Mouse (Mus musculus): ENCODE data around the gene Kat2b.
"Not testable (repeated sequence)": the region's sequence is repeated elsewhere in the genome, so short reads cannot be mapped to it uniquely, and the experiment has no call there.

The Kat2b gene

DNA sequence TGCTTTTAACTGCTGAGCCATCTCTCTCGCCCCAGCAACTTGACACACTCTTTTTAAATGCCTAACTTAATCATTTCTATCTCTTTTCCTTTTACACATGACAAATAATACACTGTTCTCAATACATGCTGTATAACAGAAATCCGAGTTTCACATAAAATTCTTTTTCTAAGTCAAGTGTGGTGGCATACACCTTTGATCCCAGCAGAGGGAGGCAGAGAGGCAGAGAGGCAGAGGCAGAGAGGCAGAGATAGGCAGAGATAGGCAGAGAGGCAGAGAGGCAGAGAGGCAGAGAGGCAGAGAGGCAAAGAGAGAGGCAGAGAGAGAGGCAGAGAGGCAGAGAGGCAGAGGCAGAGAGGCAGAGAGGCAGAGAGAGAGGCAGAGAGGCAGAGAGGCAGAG is 90.7 kb downstream of the Kat2b start:
- in situ Hi-C loops (cut with MboI, MseI): not testable (repeated sequence)

DNA sequence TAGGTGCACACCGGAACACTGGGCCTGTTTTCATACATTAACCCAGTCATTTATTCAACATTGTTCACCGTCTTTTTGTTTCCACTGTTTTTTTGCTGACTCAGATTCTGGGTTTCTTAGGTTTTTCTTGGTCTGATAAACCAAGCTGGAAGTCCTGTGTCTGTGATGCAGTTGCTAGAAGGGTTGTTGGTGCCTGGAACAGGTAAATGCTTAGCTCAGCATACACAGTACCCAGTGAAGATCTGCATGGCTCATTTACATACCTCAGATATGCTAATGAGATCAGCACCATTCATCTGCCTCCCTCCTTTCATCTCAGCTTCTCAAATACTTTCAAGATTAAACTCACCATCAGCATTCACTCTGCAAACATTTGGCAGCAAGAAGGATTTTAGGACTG is 92.0 kb downstream of the Kat2b start:
- in situ Hi-C loops (cut with MboI, MseI): no loop called here

DNA sequence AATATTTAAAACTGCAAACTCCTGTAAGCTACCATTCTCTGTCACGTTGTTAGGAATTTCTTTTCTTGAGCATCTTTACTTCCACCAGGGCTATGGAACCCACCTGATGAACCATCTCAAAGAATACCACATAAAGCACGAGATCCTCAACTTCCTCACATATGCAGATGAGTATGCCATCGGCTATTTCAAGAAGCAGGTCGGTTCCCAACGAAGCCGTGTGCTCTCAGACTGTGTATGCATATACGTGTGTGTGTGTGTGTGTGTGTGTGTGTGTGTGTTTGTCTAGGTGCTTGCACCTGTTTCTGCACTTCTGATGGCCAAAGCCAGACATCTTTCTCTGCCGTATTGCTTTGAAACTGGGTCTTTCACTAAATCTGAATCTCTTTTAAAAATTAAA is 92.6 kb downstream of the Kat2b start:
- in situ Hi-C loops (cut with MboI, MseI): no loop called here

DNA sequence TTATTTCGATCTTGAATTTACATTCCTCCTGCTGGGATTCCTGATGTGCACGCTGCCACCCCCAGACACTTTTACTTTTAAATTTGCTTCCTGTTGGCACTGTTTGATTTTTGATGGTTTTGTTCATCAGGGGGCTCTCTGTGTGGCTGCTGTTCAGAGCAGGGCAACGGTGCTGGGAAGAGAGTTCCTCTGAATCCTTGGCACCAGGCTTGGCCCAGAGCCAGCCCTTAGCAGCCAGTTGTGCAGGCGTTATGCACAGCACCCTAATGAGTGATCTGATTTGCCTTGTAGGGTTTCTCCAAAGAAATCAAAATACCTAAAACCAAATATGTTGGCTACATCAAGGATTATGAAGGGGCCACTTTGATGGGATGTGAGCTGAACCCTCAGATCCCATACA is 93.1 kb downstream of the Kat2b start:
- in situ Hi-C loops (cut with MboI, MseI): no loop called here

DNA sequence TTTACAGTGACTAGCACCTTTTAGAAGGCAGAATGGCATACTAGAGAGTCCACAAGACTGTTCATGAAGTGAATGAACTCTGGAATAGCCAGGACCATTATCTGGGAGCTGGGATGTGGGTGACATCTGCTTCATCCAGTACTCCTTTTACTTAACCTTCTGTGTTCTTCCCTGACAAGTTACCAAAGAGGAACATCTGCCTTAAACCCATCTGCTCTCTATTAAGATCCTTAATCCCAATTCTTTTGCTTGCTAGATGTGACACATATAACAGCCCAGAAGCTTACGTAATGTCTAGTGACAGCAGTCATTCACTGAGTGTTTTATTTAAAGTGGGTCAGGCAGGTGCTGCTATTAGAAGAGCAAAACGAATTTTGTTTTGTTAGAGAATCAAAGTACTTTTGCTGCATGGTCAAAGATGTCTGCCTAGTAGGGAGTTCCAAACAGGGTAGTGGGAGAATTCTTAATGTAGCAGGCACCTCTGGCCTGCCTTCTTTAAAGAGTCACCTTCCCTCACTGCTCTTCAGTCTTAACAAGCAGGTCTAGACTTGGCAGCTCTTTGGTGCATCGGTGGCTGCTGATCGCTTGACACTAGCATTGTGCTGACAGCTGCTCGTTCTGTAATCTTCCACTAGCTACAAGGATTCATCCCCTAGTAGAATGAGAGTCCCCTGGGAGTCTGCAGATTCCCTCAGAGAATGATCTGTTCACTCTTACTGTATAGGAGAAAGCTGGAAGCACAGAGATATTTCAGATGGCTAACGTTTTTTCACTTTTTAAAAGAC is 94.6 kb downstream of the Kat2b start:
- in situ Hi-C loops (cut with MboI, MseI): no loop called here

DNA sequence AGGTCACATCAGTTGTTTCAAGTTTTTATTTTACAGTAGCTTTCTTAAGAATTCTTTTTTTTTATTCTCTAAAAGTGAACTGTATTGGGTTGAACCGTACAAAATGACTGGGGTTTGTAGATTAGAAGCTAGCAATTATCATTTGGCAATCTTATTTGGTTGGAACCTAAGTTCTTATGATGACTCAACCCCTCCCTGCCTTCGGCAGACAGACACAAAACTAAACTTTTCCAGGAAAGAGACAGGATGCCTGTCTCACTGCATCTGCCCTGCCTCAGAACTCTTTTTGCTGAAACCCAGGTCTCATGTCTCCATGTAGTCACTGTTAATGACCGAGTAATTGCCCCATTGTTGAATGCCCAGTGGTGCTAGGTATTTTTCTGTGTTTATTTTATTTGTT is 97.6 kb downstream of the Kat2b start:
- in situ Hi-C loops (cut with MboI, MseI): no loop called here

DNA sequence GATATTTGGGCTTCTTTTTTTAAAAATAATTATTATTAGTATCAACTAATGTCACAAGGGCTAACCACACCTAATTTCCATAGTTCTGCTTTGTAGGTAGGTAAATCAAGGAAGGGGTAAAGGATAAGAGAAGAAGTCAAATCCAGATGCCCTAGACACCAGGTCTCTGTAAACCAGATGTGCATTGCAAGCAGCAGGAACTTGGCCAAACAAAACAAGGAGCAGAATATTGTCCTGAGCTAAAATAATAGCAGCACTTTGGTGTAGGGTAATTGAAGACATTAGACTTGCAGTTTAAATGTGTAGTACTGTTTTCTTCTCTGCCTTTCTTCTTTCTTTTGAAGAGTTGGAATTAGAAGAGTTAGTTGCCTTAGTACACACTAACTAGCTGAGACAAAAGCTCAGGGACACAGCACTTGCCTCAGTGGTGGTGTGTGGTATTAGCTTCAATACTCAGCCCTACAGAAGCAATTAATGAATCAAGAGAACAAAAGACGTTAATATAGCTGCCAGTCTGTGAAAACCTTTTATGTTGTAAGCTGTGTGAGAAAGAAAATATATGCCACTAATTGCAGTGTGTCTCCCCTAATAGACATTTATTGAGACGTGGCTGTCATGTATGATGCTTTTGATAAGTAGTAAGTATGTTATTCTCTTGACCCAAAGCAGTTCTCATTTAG is 98.2 kb downstream of the Kat2b start:
- in situ Hi-C loops (cut with MboI, MseI): no loop called here

DNA sequence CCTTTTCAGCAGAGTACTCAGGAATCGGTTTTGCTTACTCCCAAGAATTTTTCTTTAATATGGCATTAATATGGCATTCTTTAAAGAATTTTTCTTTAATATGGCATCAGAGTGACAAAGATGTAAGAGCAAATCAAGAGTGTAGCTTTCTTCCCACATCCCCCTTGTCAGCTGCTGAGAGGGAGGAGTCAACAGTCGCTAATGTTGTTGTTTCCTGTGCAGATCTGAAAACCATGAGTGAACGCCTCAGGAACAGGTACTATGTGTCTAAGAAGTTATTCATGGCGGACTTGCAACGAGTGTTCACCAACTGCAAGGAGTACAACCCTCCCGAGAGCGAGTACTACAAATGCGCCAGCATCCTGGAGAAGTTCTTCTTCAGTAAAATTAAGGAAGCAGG is 103.8 kb downstream of the Kat2b start:
- in situ Hi-C loops (cut with MboI, MseI): no loop called here

DNA sequence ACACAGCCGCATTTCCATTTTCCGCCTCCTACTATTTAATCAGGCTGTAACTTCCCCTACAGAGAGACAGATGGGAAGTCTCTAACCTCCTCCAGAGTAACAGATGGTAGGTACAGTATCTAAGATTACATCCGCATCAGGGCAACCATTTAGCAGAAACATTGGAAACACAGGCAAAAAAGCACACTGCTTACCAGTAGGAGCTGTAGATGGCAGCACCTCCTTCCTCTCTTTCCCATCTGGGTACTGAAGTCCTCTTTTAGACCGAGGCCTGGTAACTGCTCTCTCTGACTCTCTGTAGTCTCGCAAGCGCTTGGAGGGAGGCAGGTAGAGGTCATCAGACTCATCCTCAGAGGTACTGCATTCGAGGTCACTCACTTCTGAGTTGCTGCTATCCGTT is 112.1 kb downstream of the Kat2b start:
- in situ Hi-C loops (cut with MboI, MseI): no loop called here

DNA sequence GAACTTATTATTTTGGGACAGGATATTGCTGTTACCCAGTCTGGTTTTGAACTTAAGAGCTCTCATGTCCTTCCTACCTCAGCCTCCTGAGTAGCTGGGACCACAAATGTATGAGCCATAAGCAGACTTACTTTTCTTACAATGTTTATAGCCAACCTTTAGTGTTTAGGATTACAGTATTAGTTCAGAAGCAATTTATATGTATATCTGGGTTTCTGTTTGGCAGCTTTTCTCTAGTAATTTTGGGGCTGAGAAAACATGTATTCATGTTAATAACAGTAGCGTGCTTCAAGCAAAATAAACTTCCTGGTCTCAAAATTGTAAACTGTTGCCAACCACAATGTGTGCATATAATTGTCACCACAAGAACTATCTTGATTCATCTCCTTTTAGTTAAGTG is 121.7 kb downstream of the Kat2b start:
- in situ Hi-C loops (cut with MboI, MseI): loop anchor here (5.0 to 10.0 kb wide), 2 partner anchors 94 to 211 kb away; partner anchors contain the start of gene Rab5a

DNA sequence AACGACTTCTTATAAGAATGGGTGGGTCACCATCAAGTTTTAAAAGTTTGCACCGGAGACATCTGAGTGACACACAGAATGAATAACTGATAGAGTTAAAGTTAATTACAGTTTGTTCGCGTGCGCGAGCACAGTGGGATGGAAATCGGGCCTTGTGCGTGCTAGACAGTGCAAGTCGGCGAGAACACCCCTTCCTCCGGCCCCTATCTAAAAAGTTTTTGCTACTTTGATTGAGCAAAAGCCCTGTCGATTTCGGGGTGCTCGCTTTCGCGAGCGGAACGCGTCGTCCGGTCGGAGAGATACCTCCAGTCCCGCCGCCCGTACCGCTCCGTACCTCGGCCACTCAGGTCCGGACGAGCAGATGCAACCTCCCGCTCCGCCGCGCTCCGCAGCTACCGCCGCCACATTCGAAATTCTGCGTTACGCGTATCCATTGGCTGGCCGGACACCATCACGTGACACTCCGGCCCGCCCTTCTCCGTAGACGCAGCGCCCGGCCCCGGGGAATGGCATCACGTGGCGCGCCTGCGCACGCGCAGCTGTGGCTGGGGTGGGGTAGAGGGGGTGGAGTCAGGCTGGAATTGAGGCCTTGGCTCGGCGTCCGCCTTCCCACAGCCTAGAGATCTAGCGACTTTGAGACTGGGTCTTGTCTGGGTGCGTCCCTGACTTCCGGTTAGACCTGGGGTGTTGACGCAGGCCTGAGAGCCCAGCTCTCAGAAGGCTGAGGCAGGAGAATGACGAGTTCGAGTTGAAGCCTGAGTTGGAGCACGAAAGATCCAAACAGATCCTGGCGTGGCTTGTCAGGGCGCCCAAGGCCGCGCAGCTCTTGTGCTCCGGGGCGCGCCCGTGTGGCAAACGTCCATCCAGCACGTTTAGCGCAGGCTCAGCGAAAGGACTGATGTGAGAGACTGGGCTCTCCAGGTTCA is 122.5 kb downstream of the Kat2b start, which contains the start of gene Sgo1:
TSS of gene Sgo1 (minus strand) at position 457 of the 926 bp plus-strand sequence.
- in situ Hi-C loops (cut with MboI, MseI): loop anchor here (5.0 to 10.0 kb wide), 2 partner anchors 94 to 212 kb away; partner anchors contain the start of gene Rab5a

DNA sequence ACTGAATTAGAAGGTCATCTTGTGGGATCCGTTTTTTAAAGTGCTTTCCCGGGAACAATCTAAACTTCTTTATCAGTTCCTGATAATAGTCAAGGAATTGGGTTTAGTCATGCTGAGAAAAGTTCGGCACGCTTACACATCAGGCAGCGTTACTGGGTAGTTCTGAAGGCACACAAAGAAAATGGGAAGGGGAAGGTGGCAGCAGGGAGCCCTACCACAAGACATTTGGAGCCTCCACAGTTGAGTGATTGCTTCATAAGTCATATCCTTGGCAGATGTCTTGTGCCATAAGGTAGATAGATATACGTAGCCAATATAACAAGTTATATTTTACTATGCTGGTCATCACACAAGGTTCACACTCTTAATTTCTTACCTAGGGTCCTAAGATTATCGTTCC is 123.3 kb downstream of the Kat2b start:
- in situ Hi-C loops (cut with MboI, MseI): loop anchor here (5.0 to 10.0 kb wide), 2 partner anchors 95 to 213 kb away; partner anchors contain the start of gene Rab5a

DNA sequence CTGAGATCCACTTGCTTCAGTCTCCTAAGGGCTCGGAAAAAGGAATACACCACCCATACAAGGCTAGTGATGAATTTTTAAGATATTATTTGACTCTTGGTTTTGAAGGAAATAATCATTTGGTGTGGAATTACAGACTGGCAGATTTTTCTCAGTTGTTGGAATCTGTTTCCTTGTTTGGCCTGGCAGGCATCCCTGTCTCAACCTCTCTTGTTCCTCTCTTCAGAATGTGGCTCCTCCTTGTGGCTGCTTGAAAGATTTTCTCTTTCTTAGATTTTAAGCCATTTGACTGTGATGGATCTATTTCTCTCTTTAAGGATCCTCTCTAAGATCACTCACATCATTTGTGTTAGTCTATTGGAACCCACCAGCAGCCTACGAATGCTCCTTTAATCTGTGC is 127.4 kb downstream of the Kat2b start:
- in situ Hi-C loops (cut with MboI, MseI): no loop called here

DNA sequence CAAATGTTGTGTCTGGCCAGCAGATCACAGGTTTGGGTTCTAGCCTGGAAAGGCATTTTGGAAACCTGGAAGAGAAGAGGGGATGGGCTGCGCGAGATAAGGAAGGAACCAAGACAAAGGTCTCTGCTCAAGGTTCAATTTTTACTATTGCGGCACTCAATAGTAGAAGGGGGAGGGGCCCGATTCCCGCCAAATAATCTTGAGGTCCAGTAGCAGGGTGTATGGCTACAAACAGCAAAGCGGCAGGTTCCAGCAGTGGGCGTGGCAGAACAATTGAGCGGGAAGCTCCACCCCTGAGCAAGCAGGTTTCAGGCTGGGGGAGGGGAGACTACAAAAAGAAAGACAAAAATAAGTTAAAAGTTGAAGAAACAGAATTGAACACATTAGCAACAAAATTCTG is 130.9 kb downstream of the Kat2b start:
- in situ Hi-C loops (cut with MboI, MseI): not testable (repeated sequence)

DNA sequence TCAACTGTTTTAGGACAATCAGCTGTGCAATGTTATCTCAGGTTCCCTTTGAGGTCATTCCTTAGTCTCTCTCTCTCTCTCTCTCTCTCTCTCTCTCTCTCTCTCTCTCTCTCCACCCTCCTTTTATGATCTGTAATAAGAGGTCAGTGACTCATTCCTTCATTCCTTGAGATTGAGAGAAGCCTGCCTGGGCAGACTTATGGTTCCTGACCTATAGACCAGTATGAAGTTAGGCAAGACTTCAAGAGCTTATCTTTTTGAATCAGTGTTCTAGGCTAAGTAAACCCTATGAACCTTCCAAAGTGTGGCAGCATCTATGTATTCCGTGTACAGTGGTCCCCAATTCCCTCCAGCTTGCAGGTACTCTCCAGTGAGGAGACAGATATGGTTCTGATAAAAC is 147.8 kb downstream of the Kat2b start:
- in situ Hi-C loops (cut with MboI, MseI): no loop called here

DNA sequence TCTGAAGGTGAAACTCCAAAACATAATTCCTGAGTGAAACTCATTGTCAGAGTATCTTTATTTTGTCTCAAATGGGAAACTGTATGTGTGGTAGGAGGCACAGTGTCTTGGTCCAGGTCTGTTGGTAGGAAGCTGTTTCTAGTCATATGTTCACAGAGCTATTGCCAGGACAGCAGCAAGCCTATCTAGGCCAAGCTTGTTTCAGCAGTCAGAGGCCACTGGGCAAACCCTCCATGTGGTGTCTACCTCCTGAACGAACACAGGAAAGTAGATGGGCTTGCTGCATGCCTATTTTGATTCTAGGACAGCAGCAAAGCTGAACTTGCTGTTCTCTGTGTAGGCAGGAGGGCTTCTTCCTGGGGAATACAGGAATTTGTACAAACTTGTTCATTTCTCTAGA is 148.5 kb downstream of the Kat2b start:
- in situ Hi-C loops (cut with MboI, MseI): not testable (repeated sequence)

DNA sequence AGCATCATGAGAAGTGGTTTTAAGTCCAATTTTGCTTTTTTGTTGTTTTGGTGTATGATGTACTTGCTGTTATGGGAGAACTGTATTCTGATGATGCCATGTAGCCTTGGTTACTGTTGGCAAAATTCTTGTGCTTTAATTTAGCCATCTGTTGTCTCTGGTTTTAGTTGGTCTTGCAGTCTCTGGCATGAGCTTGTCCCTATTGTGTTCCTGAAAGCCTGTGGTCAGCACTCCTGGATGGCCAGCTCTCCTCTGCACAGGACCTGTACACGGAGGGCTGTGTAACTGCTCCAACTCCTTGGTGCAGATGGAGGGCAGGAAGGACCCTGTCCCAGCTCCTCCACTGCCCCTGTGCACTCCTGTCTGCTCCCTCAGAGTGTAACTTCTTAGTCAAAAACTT is 151.8 kb downstream of the Kat2b start:
- in situ Hi-C loops (cut with MboI, MseI): no loop called here

DNA sequence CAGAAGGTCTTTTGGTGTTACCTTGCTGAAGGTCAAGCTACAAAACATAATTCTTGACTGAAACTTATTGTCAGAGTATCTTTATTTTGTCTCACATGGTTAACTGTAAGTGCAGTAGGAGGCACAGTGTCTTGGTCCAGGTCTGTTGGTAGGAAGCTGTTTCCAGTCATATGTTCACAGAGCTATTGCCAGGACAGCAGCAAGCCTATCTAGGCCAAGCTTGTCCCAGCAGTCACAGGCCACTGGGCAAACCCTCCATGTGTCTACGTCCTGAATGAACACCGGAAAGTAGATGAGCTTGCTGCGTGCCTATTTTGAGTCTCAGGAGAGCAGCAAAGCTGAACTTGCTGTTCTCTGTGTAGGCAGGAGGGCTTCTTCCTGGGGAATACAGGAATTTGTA is 152.3 kb downstream of the Kat2b start:
- in situ Hi-C loops (cut with MboI, MseI): not testable (repeated sequence)
